Mouse (Mus musculus) ES-Bruce4 (cell line): ENCODE measurements around the gene Adssl1.

ENCODE experiments used
- CTCF ChIP-seq: IDR thresholded peaks from one replicate; pipeline ENCODE4 v1.8.1; 2011; ENCODE audit warnings: low read depth, low read length
- EP300 ChIP-seq: IDR thresholded peaks from 2 replicates; pipeline ENCODE4 v1.6.1; 2011; ENCODE audit warnings: low read depth, low read length; ENCODE audit not compliant: insufficient read depth
- POLR2A ChIP-seq: IDR thresholded peaks from one replicate; pipeline ENCODE4 v1.8.1; 2011; ENCODE audit warnings: low read length; ENCODE audit not compliant: insufficient read depth

- TF ChIP-seq CTCF (no peak), POLR2A (no peak), EP300 (no peak)
Observed at GRCm38 (mm10) chr12:112575274-112575986, 44.4 kb upstream of the Adssl1 start.
